In the genomic region with DNA sequence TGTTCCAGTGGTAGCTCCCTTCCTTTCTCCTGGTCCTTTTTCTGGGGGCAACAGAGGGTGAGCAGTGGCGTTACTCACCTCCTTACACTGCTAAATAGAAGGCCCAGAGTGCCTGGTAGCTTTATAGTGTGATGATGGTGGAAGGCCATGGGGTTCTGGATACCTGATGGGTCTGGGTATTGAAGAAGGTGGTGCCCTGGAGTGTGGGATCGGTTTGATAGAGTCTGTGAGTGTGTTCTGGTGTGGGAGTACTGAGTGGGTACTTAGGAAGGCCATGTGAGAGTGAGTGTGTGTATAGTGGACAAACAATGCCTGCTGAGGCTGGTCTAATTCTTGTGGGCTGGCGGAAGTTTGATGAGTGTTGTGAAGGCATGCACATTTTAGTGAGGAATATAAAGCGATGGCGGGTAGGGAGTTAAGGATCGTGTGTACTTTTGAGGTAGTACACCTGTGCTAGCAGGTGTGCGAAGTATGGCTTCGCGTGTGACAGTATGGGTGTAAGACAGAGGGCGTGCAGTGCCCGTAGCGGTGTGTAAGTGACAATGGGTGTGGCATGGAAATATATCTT, we compare ENCODE assay signal across 9 mouse cellular contexts. TPM values are rescaled to one million over a fixed set of nuclear protein-coding genes. Genes with fewer than 3 reads are reported as not detected.
DNase-seq lines count a peak whose midpoint lies in the region; ATAC-seq and TF ChIP-seq lines count a peak whose summit lies in the region.
"Had no signal": no experiment of that assay in that cellular context is flagged by ENCODE, and none has a peak within 500 bp of the region (broad histone marks: within the 10 kb centered on the region; RNA-seq: fewer than 3 reads in every experiment).

No protein-coding gene starts in this region.

- H3K9ac ChIP-seq in midbrain, postnatal 0 days (replicated peaks; ENCODE audit: low read length, poor library complexity, severe bottlenecking): peak overlapping the region; percentile 77; the same call in 1 of the 2 replicates

- no peak for TF ChIP-seq CTCF in spleen, adult 2 months (IDR thresholded peaks at IDR 0.05; ENCODE audit: extremely low read depth, insufficient read depth, insufficient read length, insufficient replicate concordance)
- 0 out of 2 replicates have a peak, but pooled peaks have one; percentile 18 for TF ChIP-seq CTCF in midbrain, postnatal 0 days (IDR thresholded peaks at IDR 0.05)

- H3K4me2 ChIP-seq in midbrain, postnatal 0 days (ENCODE audit: low read depth, low read length, poor library complexity, severe bottlenecking): peak overlapping the region; percentile 89

- 29% methylated on average over 12 of the region's 12 CpGs for WGBS in spleen, adult 2 months
- 17% methylated on average over 12 of the region's 12 CpGs for WGBS in midbrain, postnatal 0 days

- H3K36me3 ChIP-seq in spleen, adult 2 months (ENCODE audit: control insufficient read depth, insufficient read depth, low read length): peaks cover 14% of the 10 kb centered on the region
- H3K36me3 ChIP-seq in midbrain, postnatal 0 days (ENCODE audit: insufficient read depth, low read length): peaks cover 15% of the 10 kb centered on the region

- peak overlapping the region; percentile 58; the same call in 1 of the 2 replicates for H3K4me3 ChIP-seq in spleen, adult 2 months (ENCODE audit: extremely low read depth, insufficient read depth, insufficient read length)
- H3K4me3 ChIP-seq in midbrain, postnatal 0 days (ENCODE audit: low read depth, low read length): peak overlapping the region; percentile 75

- no peaks in the 10 kb centered on the region for H3K27me3 ChIP-seq in spleen, adult 2 months (ENCODE audit: control insufficient read depth, insufficient read depth, low read length)
- H3K27me3 ChIP-seq in midbrain, postnatal 0 days (ENCODE audit: insufficient read depth, low read length): no peaks in the 10 kb centered on the region

- no peak for TF ChIP-seq POLR2A in spleen, adult 2 months (IDR thresholded peaks at IDR 0.05; ENCODE audit: low read depth, low read length)

- peak overlapping the region; percentile 96 for H3K27ac ChIP-seq in spleen, adult 2 months (ENCODE audit: insufficient read depth, low read length)
- peak overlapping the region; percentile 99 for H3K27ac ChIP-seq in midbrain, postnatal 0 days (ENCODE audit: low read depth, low read length)

- peak; percentile 18 for ATAC-seq in inflammation-experienced regulatory T-cells, adult 6 months
- ATAC-seq in midbrain, postnatal 0 days (ENCODE audit: low FRiP score): no peak; the same call in 1 of the 2 replicates

- H3K9me3 ChIP-seq in midbrain, postnatal 0 days (ENCODE audit: low read length): no peaks in the 10 kb centered on the region

- peaks cover 37% of the 10 kb centered on the region for H3K4me1 ChIP-seq in spleen, adult 2 months (ENCODE audit: control insufficient read depth, insufficient read depth, insufficient read length)
- H3K4me1 ChIP-seq in midbrain, postnatal 0 days (ENCODE audit: insufficient read depth, low read length): peaks cover 46% of the 10 kb centered on the region

- peak; percentile 61 for DNase-seq in cerebellum, adult 11-12 months
- DNase-seq in cerebellum, postnatal 14 days: no peak
- DNase-seq in spleen, adult 2 months (ENCODE audit: low read depth in 1 of 2, low spot score in 2 of 2): no peak
- DNase-seq in spleen, postnatal 14 days (ENCODE audit: low spot score in 2 of 2): no peak
- DNase-seq in midbrain, postnatal 0 days (ENCODE audit: low spot score): no peak
- DNase-seq in thymus, postnatal 14 days: no peak
- DNase-seq in urinary bladder, adult 2 months (ENCODE audit: low spot score): no peak

RNA-seq across cellular contexts. Expression of a gene that starts 13.7 kb away (rescaled TPM):
- 112 and 128 TPM in 2 replicates for polyA plus RNA-seq in spleen, adult 2 months (2012; rRNA removed)
- polyA plus RNA-seq in inflammation-experienced regulatory T-cells, adult 6 months (2017; shearing (Covaris generic)): 10 to 100 TPM; 17.9 to 35.2 (median 21.6) TPM
- total RNA-seq in midbrain, postnatal 0 days (2014; rRNA removed): 145 and 146 TPM in 2 replicates
- 26.8 and 31.9 TPM in 2 replicates for polyA plus RNA-seq in midbrain, postnatal 0 days (2015; fragmentation: Nextera tagmentation; extraction: Ambion mirVana)
- 30.8 and 58.8 TPM in 2 replicates for polyA plus RNA-seq in urinary bladder, adult 2 months (2012; rRNA removed)

RNA-seq across cellular contexts. Expression of a gene that starts 16.5 kb away (rescaled TPM):
- polyA plus RNA-seq in spleen, adult 2 months (2012; rRNA removed): 62.9 and 90.7 TPM in 2 replicates
- polyA plus RNA-seq in inflammation-experienced regulatory T-cells, adult 6 months (2017; shearing (Covaris generic)): 10 to 100 TPM; 17.5 to 37.2 (median 31.3) TPM
- total RNA-seq in midbrain, postnatal 0 days (2014; rRNA removed): 595 and 661 TPM in 2 replicates
- polyA plus RNA-seq in midbrain, postnatal 0 days (2015; fragmentation: Nextera tagmentation; extraction: Ambion mirVana): 604 and 629 TPM in 2 replicates
- 40.1 and 48.5 TPM in 2 replicates for polyA plus RNA-seq in urinary bladder, adult 2 months (2012; rRNA removed)

RNA-seq across cellular contexts. Expression of a gene that starts 20.0 kb away (rescaled TPM):
- polyA plus RNA-seq in spleen, adult 2 months (2012; rRNA removed): 0.07 TPM in 1 of 2 replicates, not detected in the other
- not detected for polyA plus RNA-seq in inflammation-experienced regulatory T-cells, adult 6 months (2017; shearing (Covaris generic))
- 2.0 and 2.5 TPM in 2 replicates for total RNA-seq in midbrain, postnatal 0 days (2014; rRNA removed)
- polyA plus RNA-seq in midbrain, postnatal 0 days (2015; fragmentation: Nextera tagmentation; extraction: Ambion mirVana): 5.7 and 7.0 TPM in 2 replicates
- 0.06 TPM in 1 of 2 replicates, not detected in the other for polyA plus RNA-seq in urinary bladder, adult 2 months (2012; rRNA removed)
- total RNA-seq: gastrocnemius, postnatal 36 days had no signal

RNA-seq across cellular contexts. Expression of a gene that starts 24.7 kb away (rescaled TPM):
- polyA plus RNA-seq in spleen, adult 2 months (2012; rRNA removed): not detected in 2 replicates
- not detected for polyA plus RNA-seq in inflammation-experienced regulatory T-cells, adult 6 months (2017; shearing (Covaris generic))
- total RNA-seq in midbrain, postnatal 0 days (2014; rRNA removed): 105 and 106 TPM in 2 replicates
- 131 and 143 TPM in 2 replicates for polyA plus RNA-seq in midbrain, postnatal 0 days (2015; fragmentation: Nextera tagmentation; extraction: Ambion mirVana)
- polyA plus RNA-seq in urinary bladder, adult 2 months (2012; rRNA removed): 0.06 and 0.11 TPM in 2 replicates
- total RNA-seq: gastrocnemius, postnatal 36 days had no signal

RNA-seq across cellular contexts. Expression of a gene that starts 30.7 kb away (rescaled TPM):
- 17.2 and 21.3 TPM in 2 replicates for polyA plus RNA-seq in spleen, adult 2 months (2012; rRNA removed)
- polyA plus RNA-seq in inflammation-experienced regulatory T-cells, adult 6 months (2017; shearing (Covaris generic)): under 1 TPM; 0.34 to 0.70 (median 0.38) TPM
- 15.8 TPM in 2 replicates for total RNA-seq in midbrain, postnatal 0 days (2014; rRNA removed)
- polyA plus RNA-seq in midbrain, postnatal 0 days (2015; fragmentation: Nextera tagmentation; extraction: Ambion mirVana): 2.2 and 3.0 TPM in 2 replicates
- polyA plus RNA-seq in urinary bladder, adult 2 months (2012; rRNA removed): 23.6 and 26.8 TPM in 2 replicates
